Mouse (Mus musculus) kidney, postnatal 25 days (tissue): ENCODE measurements around the gene Zfp969.
"Not testable (repeated sequence)": the region's sequence is repeated elsewhere in the genome, so short reads cannot be mapped to it uniquely, and the experiment has no call there.

ENCODE experiments used
- DNase-seq, 2 experiments: peaks; one replicate each; pipeline ENCODE4 v3.0.0; 2021; ENCODE audit warnings: mixed read lengths in 2 of 2

The Zfp969 gene

DNA sequence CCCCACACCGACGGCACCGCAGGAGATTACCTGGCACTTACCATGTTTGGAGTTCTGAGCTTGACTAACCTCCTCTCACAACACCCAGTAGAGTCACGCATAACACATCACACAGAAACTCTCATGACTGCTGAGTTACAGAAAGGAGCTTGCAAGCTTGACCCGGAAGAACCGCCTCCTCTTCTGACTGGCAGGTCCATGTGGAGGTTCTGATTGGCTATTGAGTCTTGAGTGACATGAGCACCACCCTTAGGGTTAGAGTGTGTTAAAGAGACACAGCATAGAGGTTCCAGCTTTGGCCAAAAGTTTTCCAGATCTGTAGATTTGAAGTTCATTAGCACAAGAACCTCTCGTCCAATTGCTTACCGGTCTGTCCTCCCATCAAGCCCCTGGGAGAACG lies at the start of gene Zfp969:
Zfp969 (minus strand) TSS at position 101 of the 400 bp plus-strand sequence.
- DNase-seq = not testable (repeated sequence)

DNA sequence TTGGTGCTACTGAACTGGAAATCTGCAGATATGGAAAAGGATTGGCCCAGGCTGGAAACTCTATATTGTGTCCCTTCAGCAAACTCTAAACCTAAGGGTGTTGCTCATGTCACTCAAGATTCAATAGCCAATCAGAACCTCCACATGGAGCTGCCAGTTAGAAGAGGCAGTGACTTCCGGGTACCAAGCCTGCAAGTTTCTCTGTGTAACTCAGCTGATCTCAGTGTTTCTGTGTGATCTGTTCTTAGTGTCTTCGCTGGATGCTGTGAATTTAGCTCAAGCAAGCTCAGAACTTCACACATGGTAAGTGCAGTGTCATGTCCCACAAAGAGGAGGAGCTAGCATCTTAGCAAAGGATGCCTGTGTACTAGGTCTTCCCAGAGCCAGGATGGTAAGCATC lies 37.8 kb upstream of the Zfp969 start, which contains the start of gene Gm2007:
Gm2007 (plus strand) TSS at position 301 of the 400 bp plus-strand sequence.
- not testable (repeated sequence) for DNase-seq

DNA sequence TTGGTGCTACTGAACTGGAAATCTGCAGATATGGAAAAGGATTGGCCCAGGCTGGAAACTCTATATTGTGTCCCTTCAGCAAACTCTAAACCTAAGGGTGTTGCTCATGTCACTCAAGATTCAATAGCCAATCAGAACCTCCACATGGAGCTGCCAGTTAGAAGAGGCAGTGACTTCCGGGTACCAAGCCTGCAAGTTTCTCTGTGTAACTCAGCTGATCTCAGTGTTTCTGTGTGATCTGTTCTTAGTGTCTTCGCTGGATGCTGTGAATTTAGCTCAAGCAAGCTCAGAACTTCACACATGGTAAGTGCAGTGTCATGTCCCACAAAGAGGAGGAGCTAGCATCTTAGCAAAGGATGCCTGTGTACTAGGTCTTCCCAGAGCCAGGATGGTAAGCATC lies 59.8 kb downstream of the Zfp969 start, which contains the start of gene Gm11007:
Gm11007 (plus strand) TSS at position 301 of the 400 bp plus-strand sequence.
- not testable (repeated sequence) for DNase-seq
